Mouse (Mus musculus) testis, postnatal 10 days (tissue): ENCODE results near the gene Cacna2d4.

Experiments
- DNase-seq: peaks from one replicate; pipeline ENCODE4 v3.0.0; 2021; ENCODE audit warnings: low spot score

Cacna2d4 gene

DNA sequence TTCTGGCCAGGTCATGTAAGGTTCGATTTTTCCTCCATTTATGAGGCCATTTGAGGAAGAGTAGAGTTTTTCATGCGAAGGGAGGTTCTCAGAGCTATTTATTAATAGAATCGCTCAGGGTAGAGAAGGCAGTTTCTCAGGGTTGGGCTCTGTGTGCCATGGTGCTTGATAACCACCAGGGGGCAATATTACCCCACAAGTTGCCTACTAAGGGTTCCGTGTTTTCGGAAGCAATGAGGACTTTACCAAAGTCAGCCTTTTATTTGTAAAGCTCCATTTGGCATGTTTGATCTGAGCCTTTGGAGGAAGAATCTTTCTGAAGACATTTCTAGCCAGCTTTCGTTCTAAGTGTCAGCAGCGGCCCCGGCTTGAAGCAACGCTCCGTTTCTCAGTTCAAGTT, 16.0 kb upstream of the Cacna2d4 start:
- peak; percentile 54 for DNase-seq

DNA sequence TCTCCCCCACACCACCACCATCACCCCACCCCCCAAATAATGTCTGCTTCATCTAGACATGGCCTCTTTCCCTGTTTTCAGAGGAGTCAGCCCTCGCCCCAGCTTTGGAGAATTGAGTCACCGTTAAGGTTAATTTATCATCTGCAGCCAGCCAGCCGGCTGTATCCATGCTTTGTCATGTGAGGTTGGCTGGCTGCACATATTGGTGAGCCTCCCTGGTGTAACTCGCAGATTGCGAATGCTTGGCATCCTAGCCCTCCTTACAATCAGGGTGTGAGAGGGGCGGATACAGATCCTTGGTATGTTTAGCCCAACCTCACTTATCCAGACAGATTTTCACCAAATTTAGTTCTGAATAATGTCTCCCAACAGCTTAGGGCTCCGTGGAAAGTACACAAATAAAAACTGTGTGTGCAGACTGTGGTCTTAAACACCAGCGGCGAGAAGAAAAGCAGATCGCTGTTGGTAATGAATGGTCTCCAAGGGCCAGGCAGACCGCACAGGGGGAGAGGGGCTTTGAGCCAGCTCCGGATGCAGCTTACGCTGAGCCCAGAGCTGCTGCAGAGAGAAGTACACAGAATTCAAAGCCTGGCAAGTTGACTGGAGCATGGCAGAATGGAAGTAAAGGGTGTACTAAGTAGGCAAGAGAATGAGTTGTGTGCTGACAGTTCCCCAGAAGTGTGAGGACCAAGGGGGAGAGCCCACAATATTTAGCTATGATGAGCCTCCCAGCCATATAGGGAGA, 11.7 kb upstream of the Cacna2d4 start:
- no peak for DNase-seq

- no peak for DNase-seq
Measured at GRCm38 (mm10) chr6:119225226-119225625, 11.1 kb upstream of the Cacna2d4 start.

DNA sequence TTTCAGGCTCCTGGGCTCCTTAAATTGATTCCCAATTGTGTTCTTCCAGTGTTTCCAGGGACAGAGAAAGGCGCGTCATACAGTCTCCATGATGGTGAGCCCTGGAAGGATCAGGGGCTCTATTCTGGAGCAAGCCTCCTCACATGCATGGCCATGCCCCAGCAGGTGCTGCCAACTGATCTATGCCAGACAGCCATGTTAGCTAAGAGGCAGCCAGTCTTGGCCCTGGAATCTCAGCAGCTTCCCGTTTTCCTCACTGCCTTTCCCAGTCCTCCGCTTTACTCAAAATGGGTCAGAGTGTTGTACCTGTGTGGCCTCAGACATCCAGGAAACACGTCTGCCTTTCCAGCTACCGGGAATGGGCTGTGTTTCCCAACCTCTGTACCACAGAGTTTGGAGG, 10.6 kb upstream of the Cacna2d4 start:
- DNase-seq = no peak

GRCm38 (mm10) chr6:119227001-119227400, 9.3 kb upstream of the Cacna2d4 start:
- no peak for DNase-seq

GRCm38 (mm10) chr6:119228861-119229603, 7.3 kb upstream of the Cacna2d4 start:
- DNase-seq = no peak

GRCm38 (mm10) chr6:119233066-119233465, 3.3 kb upstream of the Cacna2d4 start:
- peak; percentile 70 for DNase-seq

DNA sequence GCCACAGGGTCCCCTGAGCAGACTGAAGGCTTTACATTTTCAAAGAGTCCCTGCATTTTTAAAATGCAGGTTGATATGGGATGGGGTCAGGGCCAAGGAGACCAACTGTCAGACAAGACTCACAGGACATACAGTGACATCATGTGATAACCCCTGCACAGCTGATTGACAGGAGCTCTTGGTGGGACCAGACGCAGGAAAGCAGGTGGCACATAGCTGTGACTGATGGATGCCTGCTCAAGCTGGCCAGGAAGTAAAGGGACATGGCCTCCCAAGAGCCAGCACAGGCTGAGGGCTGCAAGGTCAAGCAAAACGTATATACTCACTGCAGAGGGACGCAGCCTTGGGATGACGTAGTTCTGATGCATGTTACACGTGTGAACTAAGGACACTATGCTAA, 885 bp upstream of the Cacna2d4 start:
- DNase-seq = no peak

GRCm38 (mm10) chr6:119237427-119237989, 1.2 kb downstream of the Cacna2d4 start:
- DNase-seq = peak; percentile 68

GRCm38 (mm10) chr6:119239341-119240005, 3.1 kb downstream of the Cacna2d4 start:
- no peak for DNase-seq

DNA sequence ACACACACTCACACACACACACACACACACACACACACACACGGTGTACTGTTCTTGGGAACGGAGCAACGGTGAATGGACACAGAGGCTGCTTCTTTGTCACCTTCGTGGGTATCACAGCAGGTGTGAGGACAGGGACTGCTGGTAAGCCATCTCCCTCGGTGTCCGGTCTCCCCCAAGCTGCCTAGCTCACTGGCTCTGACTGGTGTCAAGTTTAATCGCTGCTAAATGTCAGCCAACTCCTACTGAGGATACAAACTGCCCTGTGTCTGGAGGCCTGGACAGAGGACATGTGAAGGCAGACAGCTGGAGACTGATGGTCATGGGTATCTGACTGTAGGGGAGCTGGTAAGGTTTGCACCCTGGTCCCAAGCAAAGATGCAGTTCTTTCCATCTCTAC, 3.9 kb downstream of the Cacna2d4 start:
- DNase-seq = no peak

GRCm38 (mm10) chr6:119240871-119241705, 4.8 kb downstream of the Cacna2d4 start:
- DNase-seq = no peak

DNA sequence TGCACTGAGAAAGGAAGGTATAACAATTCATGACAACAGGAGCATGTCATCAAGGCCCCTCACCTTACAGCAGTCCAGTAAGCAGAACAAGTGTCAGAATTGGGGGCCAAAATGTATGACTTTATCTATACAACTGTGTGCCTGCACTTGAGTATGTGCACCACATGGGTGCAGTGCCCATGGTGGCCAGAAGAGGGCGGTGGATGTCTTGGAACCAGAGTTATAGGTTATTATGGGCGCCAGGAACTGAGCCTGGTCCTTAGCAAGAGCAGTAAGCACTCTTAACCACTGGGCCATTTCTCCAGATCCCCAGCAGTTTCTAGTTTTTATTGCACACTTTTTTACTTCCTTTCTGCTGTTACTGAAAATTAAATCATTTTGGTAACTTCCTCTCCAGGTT, 9.8 kb downstream of the Cacna2d4 start:
- no peak for DNase-seq

DNA sequence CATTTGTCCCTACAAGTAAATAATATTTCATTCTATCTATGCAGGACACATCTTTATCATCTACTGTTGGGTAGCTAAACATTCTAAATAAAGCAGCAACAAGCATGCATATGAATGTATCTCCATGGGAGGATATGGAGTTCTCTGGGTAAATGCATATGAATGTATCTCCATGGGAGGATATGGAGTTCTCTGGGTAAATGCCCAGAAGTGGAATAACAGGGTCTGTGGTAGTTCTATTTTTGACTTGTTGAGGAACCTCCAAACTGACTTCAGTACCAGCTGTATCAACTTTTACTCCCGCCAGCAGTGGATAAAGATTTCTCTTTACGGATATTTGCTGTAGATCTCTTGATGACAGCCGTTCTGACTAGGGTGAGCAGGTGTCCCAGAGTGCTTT, 12.3 kb downstream of the Cacna2d4 start:
- DNase-seq = no peak

- DNase-seq = no peak
Measured at GRCm38 (mm10) chr6:119249726-119250125, 13.4 kb downstream of the Cacna2d4 start.

DNA sequence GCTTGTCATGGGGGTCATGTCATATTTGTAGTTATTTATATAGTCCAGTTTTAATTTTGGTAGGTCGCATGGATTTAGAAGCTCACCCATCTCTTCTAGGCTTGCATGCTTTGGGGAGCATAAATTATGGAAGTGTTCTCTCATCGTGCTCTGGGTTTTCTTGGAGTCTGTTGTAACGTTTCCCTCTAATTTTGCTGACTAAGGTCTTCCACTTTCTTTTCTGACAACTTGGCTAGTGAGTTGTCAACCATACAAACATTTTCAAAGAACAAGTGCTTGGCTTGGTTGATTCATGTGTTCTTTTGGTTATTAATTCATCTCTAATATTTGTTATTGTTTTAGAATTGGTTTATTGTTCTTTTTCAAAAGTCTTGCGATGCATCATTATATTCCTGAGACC, 15.4 kb downstream of the Cacna2d4 start:
- DNase-seq = no peak

- no peak for DNase-seq
Measured at GRCm38 (mm10) chr6:119276713-119277112, 40.4 kb downstream of the Cacna2d4 start.

GRCm38 (mm10) chr6:119280761-119281160, 44.4 kb downstream of the Cacna2d4 start:
- DNase-seq = no peak

GRCm38 (mm10) chr6:119301310-119301709, 65.0 kb downstream of the Cacna2d4 start:
- DNase-seq = no peak

DNA sequence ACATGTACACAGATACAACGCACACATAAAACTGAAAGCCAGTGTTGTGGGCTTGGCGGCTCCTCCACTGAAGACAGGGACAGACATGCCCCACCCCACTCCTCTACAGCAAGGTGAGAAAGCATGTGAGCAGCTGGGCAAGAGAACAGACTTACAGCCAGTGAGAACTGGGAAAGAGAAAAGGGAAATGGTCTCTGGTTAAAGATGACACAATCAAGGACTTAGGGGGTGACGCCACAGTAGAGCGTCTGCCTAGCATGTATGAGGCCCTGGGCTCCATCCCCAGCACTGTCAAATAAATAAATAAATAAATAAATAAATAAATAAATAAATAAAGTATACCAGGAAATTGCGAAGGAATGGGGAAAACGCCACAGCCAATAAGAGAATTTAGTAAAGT, 67.0 kb downstream of the Cacna2d4 start:
- DNase-seq = no peak

DNA sequence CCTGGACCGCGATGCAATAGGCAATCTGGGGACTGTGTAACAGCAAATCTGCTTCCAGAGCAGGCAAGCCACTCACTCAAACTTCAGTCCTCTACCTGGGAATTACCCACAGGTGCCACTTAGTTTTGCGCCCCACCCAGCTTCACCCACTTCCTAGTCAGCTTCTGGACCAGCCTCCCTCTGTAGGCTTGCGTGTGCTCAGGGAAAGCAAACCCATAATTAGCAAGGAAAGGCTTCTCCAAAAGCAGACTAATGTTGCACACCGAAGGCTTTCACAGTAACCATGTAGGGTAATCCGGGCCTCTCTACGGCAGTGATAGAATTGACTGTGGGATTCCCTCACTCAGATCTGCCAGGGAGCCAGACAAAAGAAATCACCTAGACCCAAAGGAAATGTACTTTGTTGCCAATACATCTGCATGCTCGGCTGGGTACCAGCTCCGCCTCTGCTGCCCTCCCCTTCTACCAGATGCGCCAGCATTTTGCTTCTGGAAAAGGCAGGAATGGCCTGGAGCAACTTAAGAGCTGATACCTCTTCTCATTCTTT, 71.6 kb downstream of the Cacna2d4 start:
- no peak for DNase-seq
